Mouse (Mus musculus) lung, adult 2 months (tissue): ENCODE measurements around the gene Per1.

Source experiments
- CTCF ChIP-seq: fragments of 200-500 bp; IDR thresholded peaks from 2 replicates; pipeline ENCODE4 v1.5.1; 2011; ENCODE audit warnings: mild to moderate bottlenecking, low read length, control low read depth; ENCODE audit not compliant: insufficient read depth
- POLR2A ChIP-seq: fragments of 200-500 bp; IDR thresholded peaks from 2 replicates; pipeline ENCODE4 v1.6.1; 2011; ENCODE audit warnings: low read depth, mild to moderate bottlenecking, control low read depth, low read length, borderline replicate concordance; ENCODE audit errors: extremely low read depth

DNA sequence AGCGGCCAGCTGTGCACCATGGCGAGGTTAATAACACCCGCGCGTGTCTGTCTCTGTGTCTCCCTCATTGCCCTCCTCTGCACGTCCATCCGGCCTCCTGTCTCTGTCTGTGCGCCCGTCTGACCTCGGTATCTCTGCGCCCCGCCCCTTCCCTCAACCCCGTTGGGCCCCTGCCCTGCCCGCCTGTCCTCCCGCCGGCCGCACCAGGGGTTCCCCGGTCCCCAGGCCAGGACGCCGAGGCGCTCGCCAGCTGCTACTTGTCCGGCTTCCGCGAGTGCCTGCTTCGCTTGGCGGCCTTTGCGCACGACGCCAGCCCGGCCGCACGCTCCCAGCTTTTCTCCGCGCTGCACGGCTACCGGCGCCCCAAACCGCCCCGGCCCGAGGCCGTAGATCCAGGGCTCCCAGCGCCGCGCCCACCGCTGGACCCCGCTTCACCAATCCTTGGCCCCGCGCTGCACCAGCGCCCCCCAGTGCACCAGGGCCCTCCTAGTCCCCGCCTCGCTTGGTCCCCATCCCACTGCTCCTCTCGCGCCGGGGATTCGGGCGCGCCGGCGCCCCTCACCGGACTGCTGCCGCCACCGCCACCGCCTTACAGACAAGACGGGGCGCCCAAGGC lies 27.4 kb downstream of the Per1 start, which contains the start of gene 9130213A22Rik:
- TF ChIP-seq CTCF (peak; percentile 29; the same call in 1 of the 2 replicates), POLR2A (no peak; the same call in 1 of the 2 replicates)
